Mouse (Mus musculus) small intestine, adult 2 months (tissue): ENCODE data around the gene Tle4. TPM values are rescaled to one million over a fixed set of nuclear protein-coding genes. Genes with fewer than 3 reads are reported as not detected.
A peak's percentile ranks its signal among the peaks of the same experiment; 100 is the strongest.

Experiments used
- H3K27ac ChIP-seq: fragments of 200-500 bp; 2 replicates; pipeline ENCODE4 v1.5.1; 2012; ENCODE audit warnings: low read depth, low read length, control low read depth, inconsistent platforms; ENCODE audit not compliant: insufficient read depth
- H3K27me3 ChIP-seq: fragments of 200-500 bp; 2 replicates; pipeline ENCODE4 v1.6.1; 2012; ENCODE audit warnings: mild to moderate bottlenecking, moderate library complexity, low read length, inconsistent platforms; ENCODE audit not compliant: control insufficient read depth, insufficient read depth
- H3K36me3 ChIP-seq: fragments of 200-500 bp; 2 replicates; pipeline ENCODE4 v1.6.1; 2012; ENCODE audit warnings: mild to moderate bottlenecking, low read length, control low read depth, inconsistent platforms; ENCODE audit not compliant: control insufficient read depth, insufficient read depth
- H3K4me1 ChIP-seq: fragments of 200-500 bp; 2 replicates; pipeline ENCODE4 v1.6.1; 2012; ENCODE audit warnings: low read length, inconsistent platforms, mixed read lengths; ENCODE audit not compliant: control insufficient read depth, insufficient read depth, insufficient read length
- H3K4me3 ChIP-seq: fragments of 200-500 bp; 2 replicates; pipeline ENCODE4 v1.5.1; 2012; ENCODE audit warnings: low read depth, mild to moderate bottlenecking, control low read depth, inconsistent platforms, low read length, moderate library complexity
- CTCF ChIP-seq: fragments of 200-500 bp; IDR thresholded peaks from 2 replicates; pipeline ENCODE4 v1.5.1; 2012; ENCODE audit warnings: low read depth, mild to moderate bottlenecking, control low read depth, inconsistent platforms, low read length, moderate library complexity, mixed read lengths; ENCODE audit not compliant: insufficient replicate concordance, insufficient read length; ENCODE audit errors: extremely low read depth
- POLR2A ChIP-seq: fragments of 200-500 bp; IDR thresholded peaks from 2 replicates; pipeline ENCODE4 v1.6.1; 2012; ENCODE audit warnings: low read depth, mild to moderate bottlenecking, control low read depth, inconsistent platforms, low read length, moderate library complexity
- WGBS: fragments of 180-500 bp; shearing (Covaris S2); methylation state at CpG from one replicate; pipeline ENCODE4 v1.1.7; 2018; 5-methylcytosine and 5-hydroxymethylcytosine counted together
- polyA plus RNA-seq: library from polyadenylated mRNA; depleted of rRNA; stranded (reverse); fragments of >200 nt; gene quantifications from 2 replicates; pipeline ENCODE4 v1.2.3, GENCODE M21; 2012

Tle4 gene
- polyA plus RNA-seq, 1 experiment = 24.6 TPM

DNA sequence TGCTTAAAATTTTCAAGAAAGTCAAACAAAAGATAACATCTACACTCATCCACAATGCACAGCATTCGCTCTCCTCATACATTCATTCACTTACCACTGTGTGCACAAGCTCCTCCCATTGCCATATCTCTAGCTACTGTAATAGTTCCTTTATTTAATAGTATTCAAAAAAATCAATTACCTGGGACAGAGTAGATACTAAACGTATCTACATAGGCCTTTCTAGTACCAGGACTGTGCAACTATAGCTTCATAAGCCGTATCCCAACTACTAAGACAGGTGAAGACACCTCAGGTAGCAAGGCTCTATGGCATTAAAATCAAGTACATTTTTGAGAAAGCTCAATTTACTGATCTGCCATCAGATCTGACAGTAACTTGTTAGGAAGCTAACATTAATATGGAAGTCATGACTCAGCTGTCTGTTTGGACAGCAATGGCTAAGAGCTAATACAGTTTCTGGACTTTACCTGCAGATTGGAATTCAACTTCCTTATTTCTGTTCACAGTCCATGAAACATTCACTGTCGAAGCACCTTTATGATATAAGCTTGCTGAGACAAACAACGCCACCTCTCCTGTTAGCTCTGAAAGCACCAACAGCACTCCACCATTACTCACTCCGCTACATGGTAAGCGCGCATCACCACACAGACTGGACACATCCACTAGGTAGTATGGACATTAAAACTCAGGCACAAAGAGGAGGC lies 50.6 kb downstream of the Tle4 start:
- no peaks in the 10 kb centered on the region for H3K27me3 ChIP-seq
- H3K27ac ChIP-seq = peak overlapping the region; percentile 83
- no peak overlapping the region for H3K4me3 ChIP-seq
- peaks cover 10% of the 10 kb centered on the region for H3K36me3 ChIP-seq
- peaks cover 12% of the 10 kb centered on the region; the same call in 1 of the 2 replicates for H3K4me1 ChIP-seq
- TF ChIP-seq CTCF = no peak
- no peak for TF ChIP-seq POLR2A
- WGBS = 69% methylated on average over 8 of the region's 8 CpGs

DNA sequence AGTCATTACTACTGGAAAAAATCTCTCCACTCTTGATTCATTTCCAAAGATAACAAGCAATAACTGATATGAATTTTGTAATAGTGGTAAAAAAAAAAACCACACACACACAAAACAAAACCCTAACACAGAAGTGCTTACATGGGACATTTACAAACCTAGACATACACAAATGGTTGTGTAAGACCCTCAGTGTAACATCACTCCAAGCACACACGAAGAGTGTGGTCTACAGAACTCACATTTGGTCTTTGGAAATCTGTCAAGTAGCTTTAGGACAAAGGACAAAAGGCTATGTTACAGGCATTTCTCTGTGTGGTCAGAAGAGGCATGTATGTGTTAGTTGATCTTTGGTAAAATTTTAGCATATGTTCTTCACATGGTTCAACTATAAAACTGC lies 52.4 kb downstream of the Tle4 start:
- Histone ChIP-seq H3K36me3 (peaks cover 10% of the 10 kb centered on the region), H3K27me3 (no peaks in the 10 kb centered on the region), H3K4me3 (no peak overlapping the region), H3K27ac (no peak overlapping the region), H3K4me1 (peaks cover 12% of the 10 kb centered on the region; the same call in 1 of the 2 replicates)
- no peak for TF ChIP-seq POLR2A
- TF ChIP-seq CTCF = no peak
- 73% methylated on average over 1 of the region's 1 CpGs for WGBS

DNA sequence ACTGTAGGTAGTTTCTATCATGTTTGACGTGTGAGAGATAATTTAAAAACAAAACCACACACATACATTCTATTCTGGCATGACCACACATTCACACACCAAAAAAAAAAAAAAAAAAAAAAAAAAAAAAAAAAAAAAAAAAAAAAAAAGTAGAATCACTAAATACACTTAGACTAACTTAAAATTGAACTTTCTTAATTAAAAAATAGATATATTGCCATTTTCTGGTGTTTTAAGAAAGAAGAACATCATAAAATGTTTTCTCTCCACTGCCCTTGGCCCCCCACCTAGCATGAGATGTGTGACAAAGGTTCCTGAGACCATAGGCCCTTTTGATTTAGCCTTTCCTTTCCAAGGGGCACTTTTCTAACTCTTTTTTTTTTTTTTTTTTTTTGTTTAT lies 54.5 kb downstream of the Tle4 start:
- Histone ChIP-seq H3K27ac (no peak overlapping the region), H3K4me1 (peaks cover 10% of the 10 kb centered on the region; the same call in 1 of the 2 replicates), H3K4me3 (no peak overlapping the region), H3K36me3 (peaks cover 10% of the 10 kb centered on the region), H3K27me3 (no peaks in the 10 kb centered on the region)
- WGBS = 87% methylated on average over 1 of the region's 1 CpGs
- TF ChIP-seq POLR2A (no peak), CTCF (no peak)

DNA sequence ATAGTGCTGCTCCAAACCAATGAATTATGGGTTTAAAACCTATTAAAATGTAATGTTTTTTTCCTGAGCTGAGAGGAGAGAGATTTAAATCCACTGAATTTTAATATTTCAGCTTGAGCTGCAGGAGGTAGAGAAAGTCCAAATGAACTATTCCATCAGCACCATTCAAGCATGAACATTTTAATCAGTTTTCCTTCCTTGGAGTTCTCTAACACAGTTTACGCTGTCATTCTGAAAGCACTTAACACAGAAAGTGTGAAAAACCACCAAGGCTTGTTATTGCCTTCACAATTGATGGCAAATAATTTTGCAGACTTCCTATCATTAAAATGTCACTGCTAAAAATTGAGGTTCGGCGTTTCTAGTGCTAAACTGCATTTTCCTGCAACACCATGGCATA lies 57.2 kb downstream of the Tle4 start:
- WGBS = 96% methylated on average over 3 of the region's 3 CpGs
- TF ChIP-seq POLR2A (no peak), CTCF (no peak)
- Histone ChIP-seq H3K4me1 (no peaks in the 10 kb centered on the region), H3K4me3 (no peak overlapping the region), H3K27me3 (no peaks in the 10 kb centered on the region), H3K36me3 (peaks cover 10% of the 10 kb centered on the region), H3K27ac (no peak overlapping the region)

DNA sequence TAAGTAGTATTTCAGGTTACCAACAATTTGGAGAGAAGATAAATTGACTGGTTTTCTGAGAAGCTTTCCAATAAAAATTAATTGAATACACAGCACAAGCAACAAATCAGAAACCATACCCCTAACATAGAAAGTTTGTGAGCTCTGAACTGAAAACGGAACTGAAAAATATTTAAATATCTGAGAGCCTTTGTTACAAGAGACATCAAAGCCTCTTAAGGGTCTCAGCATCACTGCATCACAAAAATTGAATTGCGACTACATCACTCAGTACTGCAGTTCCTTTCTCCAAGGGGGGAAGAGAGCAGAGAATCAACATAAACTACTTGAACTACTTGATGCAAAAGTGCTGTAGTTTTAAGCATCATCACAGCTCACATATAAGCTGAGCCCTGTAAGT lies 61.2 kb downstream of the Tle4 start:
- Histone ChIP-seq H3K4me3 (no peak overlapping the region), H3K27me3 (no peaks in the 10 kb centered on the region), H3K27ac (no peak overlapping the region), H3K4me1 (no peaks in the 10 kb centered on the region), H3K36me3 (peaks cover 2% of the 10 kb centered on the region; the same call in 1 of the 2 replicates)
- whole genome bisulfite sequencing = 93% methylated on average over 2 of the region's 2 CpGs
- TF ChIP-seq CTCF (no peak), POLR2A (no peak)

DNA sequence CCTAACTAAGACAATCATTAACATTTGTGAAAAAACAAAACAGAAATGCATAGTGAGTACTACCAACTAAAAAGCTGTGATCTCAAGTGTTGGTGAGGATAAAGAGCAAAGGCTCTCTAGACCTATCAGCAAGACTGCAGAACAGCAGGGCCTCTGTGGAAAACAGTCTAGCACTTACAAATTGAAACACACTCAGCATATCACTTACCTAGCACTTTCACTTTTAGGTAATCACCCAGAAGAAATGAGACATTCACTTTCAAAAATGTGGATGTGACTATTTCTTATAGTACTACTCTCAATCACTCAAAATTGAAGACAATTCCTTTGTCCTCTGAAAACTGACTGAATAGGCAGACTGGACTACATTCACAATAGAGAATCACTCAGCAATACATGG lies 63.4 kb downstream of the Tle4 start:
- Histone ChIP-seq H3K27ac (no peak overlapping the region), H3K27me3 (no peaks in the 10 kb centered on the region), H3K36me3 (peaks cover 2% of the 10 kb centered on the region; the same call in 1 of the 2 replicates), H3K4me3 (no peak overlapping the region), H3K4me1 (no peaks in the 10 kb centered on the region)
- no peak for TF ChIP-seq POLR2A
- no peak for TF ChIP-seq CTCF

DNA sequence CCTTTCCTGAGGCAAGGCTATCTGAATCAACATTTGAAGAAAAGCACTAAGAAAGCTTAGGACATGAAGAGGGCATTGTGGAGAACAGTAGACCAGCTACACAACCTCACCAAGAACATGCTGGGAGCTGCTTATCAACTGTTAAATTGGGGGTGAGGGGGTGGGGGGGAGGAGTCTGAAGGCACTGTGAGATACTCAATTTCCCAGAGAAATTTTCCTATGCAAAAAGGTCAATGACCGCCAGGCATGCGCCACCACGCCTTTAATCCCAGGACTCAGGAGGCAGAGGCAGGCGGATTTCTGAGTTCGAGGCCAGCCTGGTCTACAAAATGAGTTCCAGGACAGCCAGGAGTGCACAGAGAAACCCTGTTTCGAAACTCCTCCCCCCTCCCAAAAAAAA lies 65.0 kb downstream of the Tle4 start:
- Histone ChIP-seq H3K36me3 (peaks cover 2% of the 10 kb centered on the region; the same call in 1 of the 2 replicates), H3K4me1 (no peaks in the 10 kb centered on the region), H3K27ac (no peak overlapping the region), H3K27me3 (no peaks in the 10 kb centered on the region), H3K4me3 (no peak overlapping the region)
- TF ChIP-seq POLR2A = no peak
- no peak for TF ChIP-seq CTCF
- 96% methylated on average over 6 of the region's 6 CpGs for WGBS
